Mouse (Mus musculus) spleen, adult 2 months (tissue): ENCODE data around the gene Cdc20b. TPM values are rescaled to one million over a fixed set of nuclear protein-coding genes. Genes with fewer than 3 reads are reported as not detected.

Experiments
- DNase-seq, 2 experiments: peaks; one replicate each; pipeline versions ENCODE4 v3.0.0 to v3.0.0-alpha.2; 2012 to 2021; ENCODE audit warnings: low spot score in 2 of 2, low read depth in 1 of 2
- H3K27ac ChIP-seq: fragments of 200-500 bp; 2 replicates; pipeline ENCODE4 v1.5.1; 2012; ENCODE audit warnings: low read length, inconsistent platforms; ENCODE audit not compliant: insufficient read depth
- H3K27me3 ChIP-seq: fragments of 200-500 bp; 2 replicates; pipeline ENCODE4 v1.6.1; 2012; ENCODE audit warnings: mild to moderate bottlenecking, moderate library complexity, low read length, inconsistent platforms; ENCODE audit not compliant: control insufficient read depth, insufficient read depth
- H3K36me3 ChIP-seq: fragments of 200-500 bp; 2 replicates; pipeline ENCODE4 v1.6.1; 2012; ENCODE audit warnings: mild to moderate bottlenecking, low read length, inconsistent platforms; ENCODE audit not compliant: control insufficient read depth, insufficient read depth
- H3K4me1 ChIP-seq: fragments of 200-500 bp; 2 replicates; pipeline ENCODE4 v1.6.1; 2011; ENCODE audit warnings: inconsistent platforms; ENCODE audit not compliant: control insufficient read depth, insufficient read depth, insufficient read length
- H3K4me3 ChIP-seq: fragments of 200-500 bp; 2 replicates; pipeline ENCODE4 v1.5.1; 2011; ENCODE audit warnings: mild to moderate bottlenecking, inconsistent platforms; ENCODE audit not compliant: insufficient read depth, insufficient read length; ENCODE audit errors: extremely low read depth
- CTCF ChIP-seq: fragments of 200-500 bp; IDR thresholded peaks from 2 replicates; pipeline ENCODE4 v1.5.1; 2011; ENCODE audit warnings: mild to moderate bottlenecking, inconsistent platforms; ENCODE audit not compliant: insufficient read depth, insufficient read length, insufficient replicate concordance; ENCODE audit errors: extremely low read depth
- POLR2A ChIP-seq: fragments of 200-500 bp; IDR thresholded peaks from 2 replicates; pipeline ENCODE4 v1.6.1; 2011; ENCODE audit warnings: low read depth, low read length, inconsistent platforms
- WGBS: fragments of 180-500 bp; shearing (Covaris S2); methylation state at CpG from one replicate; pipeline ENCODE4 v1.1.7; 2018; 5-methylcytosine and 5-hydroxymethylcytosine counted together
- polyA plus RNA-seq: library from polyadenylated mRNA; depleted of rRNA; stranded (reverse); fragments of >200 nt; gene quantifications from 2 replicates; pipeline ENCODE4 v1.2.3, GENCODE M21; 2012; rRNA removed

The Cdc20b gene
- polyA plus RNA-seq, 1 experiment, result 0.26 TPM

- WGBS, result 67% methylated on average over 17 of the region's 17 CpGs
- Histone ChIP-seq H3K36me3 (no peaks in the 10 kb centered on the region), H3K27me3 (no peaks in the 10 kb centered on the region), H3K4me3 (no peak overlapping the region; the same call in 1 of the 2 replicates), H3K4me1 (no peaks in the 10 kb centered on the region; the same call in 1 of the 2 replicates), H3K27ac (no peak overlapping the region)
- no peak for TF ChIP-seq POLR2A
- TF ChIP-seq CTCF, result no peak
- no peak for DNase-seq
Measured at GRCm38 (mm10) chr13:113120324-113121237, 85.7 kb downstream of the Cdc20b start.

- H3K36me3 ChIP-seq, result no peaks in the 10 kb centered on the region
- DNase-seq, result no peak
- no peaks in the 10 kb centered on the region; the same call in 1 of the 2 replicates for H3K4me1 ChIP-seq
- H3K4me3 ChIP-seq, result no peak overlapping the region
- WGBS, result 93% methylated on average over 14 of the region's 14 CpGs
- TF ChIP-seq CTCF, result no peak
- TF ChIP-seq POLR2A, result no peak
- no peak overlapping the region for H3K27ac ChIP-seq
- no peaks in the 10 kb centered on the region for H3K27me3 ChIP-seq
Measured at GRCm38 (mm10) chr13:113121326-113121725, 86.4 kb downstream of the Cdc20b start.

DNA sequence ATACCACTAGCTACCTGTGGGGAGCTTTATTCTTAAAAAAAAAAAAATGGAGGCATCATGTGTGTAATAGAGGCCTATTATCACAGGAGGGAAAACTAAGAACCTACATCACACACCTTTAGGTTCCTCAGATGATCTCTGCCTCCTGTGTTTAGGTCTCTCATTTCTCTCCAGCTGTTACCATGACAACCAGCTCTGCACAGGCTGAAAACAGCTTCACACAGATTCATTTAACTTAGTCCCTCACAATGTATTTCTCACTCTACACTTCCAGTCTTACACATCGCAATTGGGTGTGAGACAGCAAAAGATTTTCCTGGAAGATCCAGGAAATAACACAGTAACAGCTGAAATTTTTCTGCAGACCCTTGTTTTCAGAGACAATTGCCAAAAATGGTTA lies 95.1 kb downstream of the Cdc20b start:
- DNase-seq, result no peak
- TF ChIP-seq POLR2A, result no peak
- TF ChIP-seq CTCF, result no peak
- Histone ChIP-seq H3K27ac (no peak overlapping the region), H3K4me1 (no peaks in the 10 kb centered on the region), H3K27me3 (no peaks in the 10 kb centered on the region), H3K36me3 (no peaks in the 10 kb centered on the region), H3K4me3 (no peak overlapping the region)
- WGBS, result 92% methylated on average over 1 of the region's 1 CpGs

GRCm38 (mm10) chr13:113139597-113139996 lies 104.7 kb downstream of the Cdc20b start:
- no peak overlapping the region for H3K4me3 ChIP-seq
- TF ChIP-seq POLR2A (no peak), CTCF (no peak)
- no peak overlapping the region for H3K27ac ChIP-seq
- WGBS, result 98% methylated on average over 1 of the region's 1 CpGs
- H3K27me3 ChIP-seq, result no peaks in the 10 kb centered on the region
- H3K4me1 ChIP-seq, result no peaks in the 10 kb centered on the region
- H3K36me3 ChIP-seq, result no peaks in the 10 kb centered on the region
- no peak for DNase-seq

Other genes with a start within 250 kb of the Cdc20b start
- gene Plpp1, start 234.3 kb upstream of the Cdc20b start, polyA plus RNA-seq, result 61.6 and 71.8 TPM in 2 replicates
- 3.4 and 3.6 TPM in 2 replicates for gene Mtrex, start 107.7 kb upstream of the Cdc20b start, polyA plus RNA-seq
- gene Dhx29, start 107.7 kb upstream of the Cdc20b start, polyA plus RNA-seq, result 2.1 TPM in 2 replicates
- 0.29 and 0.32 TPM in 2 replicates for gene Ccno, start 47.3 kb upstream of the Cdc20b start, polyA plus RNA-seq
- not detected in 2 replicates for gene Mcidas, start 41.3 kb upstream of the Cdc20b start, polyA plus RNA-seq
- gene Gpx8, start 11.3 kb downstream of the Cdc20b start, polyA plus RNA-seq, result 0.61 and 0.67 TPM in 2 replicates
- 6.7 and 9.8 TPM in 2 replicates for gene Gzma, start 65.9 kb downstream of the Cdc20b start, polyA plus RNA-seq
- gene Esm1, start 174.5 kb downstream of the Cdc20b start, polyA plus RNA-seq, result 4.0 and 5.4 TPM in 2 replicates
- 0.18 and 0.28 TPM in 2 replicates for gene Gzmk, start 190.8 kb downstream of the Cdc20b start, polyA plus RNA-seq